Mouse (Mus musculus) heart, postnatal 0 days (tissue): ENCODE data around the gene Tob1.

Experiments
- CTCF ChIP-seq: IDR thresholded peaks from 2 replicates; pipeline ENCODE4 v1.5.1; 2016; ENCODE audit warnings: antibody characterized with exemption, control low read depth, low read depth
- EP300 ChIP-seq: IDR thresholded peaks from 2 replicates; pipeline ENCODE4 v1.6.1; 2016; ENCODE audit warnings: antibody characterized with exemption, low read depth

GRCm38 (mm10) chr11:94190665-94191064, 20.6 kb upstream of the Tob1 start:
- TF ChIP-seq CTCF (no peak), EP300 (no peak)
